Mouse (Mus musculus): ENCODE results near the gene Cdh18.

Gene Cdh18

GRCm38 (mm10) chr15:23455344-23455743 lies 906.5 kb downstream of the Cdh18 start:
- no peak for DNase-seq (ENCODE audit: low spot score)

- no peak for DNase-seq (ENCODE audit: low spot score)
Observed at GRCm38 (mm10) chr15:23457401-23457800, 908.6 kb downstream of the Cdh18 start.

GRCm38 (mm10) chr15:23470527-23471475 lies 922.0 kb downstream of the Cdh18 start:
- DNase-seq (ENCODE audit: low spot score): no peak

GRCm38 (mm10) chr15:23486306-23486705 lies 937.5 kb downstream of the Cdh18 start:
- DNase-seq (ENCODE audit: low spot score): no peak

- no peak for DNase-seq (ENCODE audit: low spot score)
Observed at GRCm38 (mm10) chr15:23506480-23506879, 957.7 kb downstream of the Cdh18 start.

- DNase-seq (ENCODE audit: low spot score): no peak
Observed at GRCm38 (mm10) chr15:23509694-23510093, 960.9 kb downstream of the Cdh18 start.

- no peak for DNase-seq (ENCODE audit: low spot score)
Observed at GRCm38 (mm10) chr15:23515786-23516185, 967.0 kb downstream of the Cdh18 start.

- no peak for DNase-seq (ENCODE audit: low spot score)
Observed at GRCm38 (mm10) chr15:23518079-23518478, 969.3 kb downstream of the Cdh18 start.

Data from T-cell, adult 2 months (primary cell).